In genomic region chr10:105774382-105774781, GRCm38 (mm10) we compare ENCODE assay signal across 9 mouse cellular contexts.
A peak's percentile ranks its signal among the peaks of the same experiment; 100 is the strongest.
DNase-seq lines count a peak whose midpoint lies in the region; ATAC-seq lines count a peak whose summit lies in the region.
"Had no signal": no experiment of that assay in that cellular context is flagged by ENCODE, and none has a peak within 500 bp of the region (broad histone marks: within the 10 kb centered on the region; RNA-seq: fewer than 3 reads in every experiment).

No protein-coding gene starts in this region.

- H3K9me3 ChIP-seq in forebrain, embryonic 16.5 days (ENCODE audit: control insufficient read depth, low read length): no peaks in the 10 kb centered on the region
- H3K9me3 ChIP-seq in hindbrain, embryonic 14.5 days (ENCODE audit: control insufficient read depth, low read length): no peaks in the 10 kb centered on the region
- H3K9me3 ChIP-seq: lung, embryonic 15.5 days had no signal

- 9% methylated on average over 6 of the region's 6 CpGs for WGBS in forebrain, embryonic 16.5 days
- 17% methylated on average over 6 of the region's 6 CpGs for WGBS in hindbrain, embryonic 14.5 days

- no peak overlapping the region for H3K9ac ChIP-seq in forebrain, embryonic 16.5 days (replicated peaks; ENCODE audit: low read depth, low read length)
- no peak overlapping the region for H3K9ac ChIP-seq in hindbrain, embryonic 14.5 days
- H3K9ac ChIP-seq: lung, embryonic 15.5 days had no signal

- H3K4me1 ChIP-seq in forebrain, embryonic 16.5 days (replicated peaks; ENCODE audit: control insufficient read depth, insufficient read depth, low read length): no peaks in the 10 kb centered on the region
- H3K4me1 ChIP-seq in hindbrain, embryonic 14.5 days (replicated peaks; ENCODE audit: control insufficient read depth, insufficient read depth, low read length): no peaks in the 10 kb centered on the region
- H3K4me1 ChIP-seq: lung, embryonic 15.5 days had no signal

- H3K27me3 ChIP-seq in forebrain, embryonic 16.5 days (replicated peaks; ENCODE audit: control insufficient read depth, insufficient read depth, low read length): no peaks in the 10 kb centered on the region
- H3K27me3 ChIP-seq in hindbrain, embryonic 14.5 days (ENCODE audit: control insufficient read depth, insufficient read depth, low read length): no peaks in the 10 kb centered on the region
- H3K27me3 ChIP-seq: lung, embryonic 15.5 days had no signal

- H3K4me3 ChIP-seq in forebrain, embryonic 16.5 days (replicated peaks; ENCODE audit: low read length): no peak overlapping the region
- H3K4me3 ChIP-seq in hindbrain, embryonic 14.5 days (replicated peaks; ENCODE audit: low read length): no peak overlapping the region
- H3K4me3 ChIP-seq: lung, embryonic 15.5 days had no signal

- no peaks in the 10 kb centered on the region for H3K36me3 ChIP-seq in forebrain, embryonic 16.5 days (ENCODE audit: control insufficient read depth, insufficient read depth)
- no peaks in the 10 kb centered on the region for H3K36me3 ChIP-seq in hindbrain, embryonic 14.5 days (replicated peaks; ENCODE audit: control insufficient read depth, insufficient read depth)
- H3K36me3 ChIP-seq: lung, embryonic 15.5 days had no signal

- DNase-seq in Muller cell, postnatal 12 days (ENCODE audit: inconsistent ontology term): peak; percentile 43
- peak; percentile 86 for DNase-seq in hindbrain, embryonic 14.5 days (ENCODE audit: low spot score)
- peak; percentile 78 to 86 for DNase-seq in layer of hippocampus, postnatal 10 days (ENCODE audit: low spot score in 2 of 2)
- peak; percentile 79 for DNase-seq in lung, postnatal 10 days
- peak; percentile 84 for DNase-seq in retina, embryonic 14.5 days (ENCODE audit: low spot score)
- DNase-seq in urinary bladder, postnatal 4 days (ENCODE audit: low spot score in 2 of 2): peak; percentile 47 to 68

- ATAC-seq in cerebellum, adult (ENCODE audit: insufficient number of reproducible peaks, low FRiP score, low TSS enrichment): peak; percentile 94
- peak; percentile 92 for ATAC-seq in forebrain, embryonic 16.5 days
- peak; percentile 90 for ATAC-seq in hindbrain, embryonic 14.5 days (ENCODE audit: low FRiP score)

- no peak overlapping the region for H3K27ac ChIP-seq in forebrain, embryonic 16.5 days (ENCODE audit: low read length)
- H3K27ac ChIP-seq in hindbrain, embryonic 14.5 days: no peak overlapping the region
- H3K27ac ChIP-seq: lung, embryonic 15.5 days had no signal

- no peak overlapping the region for H3K4me2 ChIP-seq in forebrain, embryonic 16.5 days (ENCODE audit: low read length)
- H3K4me2 ChIP-seq in hindbrain, embryonic 14.5 days (replicated peaks): no peak overlapping the region
- H3K4me2 ChIP-seq: lung, embryonic 15.5 days had no signal
